Mouse (Mus musculus) limb, embryonic 12.5 days (tissue): ENCODE measurements around the gene Zw10. TPM values are rescaled to one million over a fixed set of nuclear protein-coding genes. Genes with fewer than 3 reads are reported as not detected.

Source experiments
- ATAC-seq: fragments of 200-750 bp; cut with Nextera tagmentation; 2 replicates; pipeline ENCODE4 v1.8.0; 2017; ENCODE audit warnings: low read depth, moderate TSS enrichment; ENCODE audit not compliant: insufficient number of reproducible peaks, insufficient read depth, low FRiP score, low TSS enrichment
- H3K27ac ChIP-seq: fragments of 300-500 bp; sonication (generic); 2 replicates; pipeline ENCODE4 v1.5.1; 2016; ENCODE audit warnings: mild to moderate bottlenecking, moderate library complexity
- H3K27me3 ChIP-seq: fragments of 300-500 bp; sonication (generic); 2 replicates; pipeline ENCODE4 v1.6.1; 2016; ENCODE audit warnings: mild to moderate bottlenecking, moderate library complexity
- H3K36me3 ChIP-seq: fragments of 300-500 bp; sonication (generic); 2 replicates; pipeline ENCODE4 v1.6.1; 2016; ENCODE audit warnings: mild to moderate bottlenecking, moderate library complexity
- H3K4me1 ChIP-seq: fragments of 300-500 bp; sonication (generic); replicated peaks from 2 replicates; pipeline ENCODE4 v1.6.1; 2016
- H3K4me2 ChIP-seq: fragments of 300-500 bp; sonication (generic); 2 replicates; pipeline ENCODE4 v1.6.1; 2016; ENCODE audit warnings: mild to moderate bottlenecking, moderate library complexity
- H3K4me3 ChIP-seq: fragments of 300-500 bp; sonication (generic); replicated peaks from 2 replicates; pipeline ENCODE4 v1.5.1; 2016; ENCODE audit warnings: mild to moderate bottlenecking
- H3K9ac ChIP-seq: fragments of 300-500 bp; sonication (generic); replicated peaks from 2 replicates; pipeline ENCODE4 v1.6.1; 2016; ENCODE audit warnings: mild to moderate bottlenecking, moderate library complexity
- H3K9me3 ChIP-seq: fragments of 300-500 bp; sonication (generic); 2 replicates; pipeline ENCODE4 v1.6.1; 2016; ENCODE audit warnings: mild to moderate bottlenecking, moderate library complexity
- WGBS: fragments of 180-500 bp; shearing (Covaris S2); methylation state at CpG from one replicate; pipeline ENCODE4 v1.1.7; 2016; 5-methylcytosine and 5-hydroxymethylcytosine counted together
- polyA plus RNA-seq: library from polyadenylated mRNA; unstranded; fragments of >200 nt; fragmentation: Nextera tagmentation; extraction: Ambion mirVana; gene quantifications from 2 replicates; pipeline ENCODE4 v1.2.1, GENCODE M21; 2016

Zw10 gene
- polyA plus RNA-seq, 1 experiment from 2014 or later: 59.8 TPM

- no peak overlapping the region for H3K4me3 ChIP-seq
- no peaks in the 10 kb centered on the region for H3K36me3 ChIP-seq
- 43% methylated on average over 11 of the region's 11 CpGs for WGBS
- no peaks in the 10 kb centered on the region for H3K27me3 ChIP-seq
- no peaks in the 10 kb centered on the region for H3K4me1 ChIP-seq
- H3K9ac ChIP-seq: no peak overlapping the region
- H3K9me3 ChIP-seq: no peaks in the 10 kb centered on the region
- no peak for ATAC-seq
- no peak overlapping the region for H3K27ac ChIP-seq
- no peak overlapping the region for H3K4me2 ChIP-seq
Measured at GRCm38 (mm10) chr9:49087317-49087716, 31.9 kb downstream of the Zw10 start.

DNA sequence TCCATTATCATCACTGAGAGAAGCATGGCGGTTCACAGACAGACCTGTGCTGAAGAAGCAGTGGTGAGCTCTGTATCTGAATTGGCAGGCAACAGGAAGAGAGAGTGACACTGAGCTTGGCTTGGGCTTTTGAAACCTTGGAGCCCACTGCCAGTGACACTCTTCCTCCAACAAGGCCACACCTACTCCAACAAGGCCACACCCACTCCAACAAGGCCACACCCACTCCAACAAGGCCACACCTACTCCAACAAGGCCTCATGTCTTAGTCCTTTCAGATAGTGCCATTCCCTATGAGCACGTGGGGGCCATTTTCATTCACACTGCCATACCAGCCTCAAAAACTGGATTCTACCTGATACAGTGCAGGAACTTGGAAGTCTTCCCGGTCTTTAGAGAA lies 43.5 kb downstream of the Zw10 start:
- H3K27ac ChIP-seq: no peak overlapping the region
- no peaks in the 10 kb centered on the region for H3K36me3 ChIP-seq
- WGBS: 88% methylated on average over 3 of the region's 3 CpGs
- no peak overlapping the region for H3K4me2 ChIP-seq
- no peaks in the 10 kb centered on the region for H3K9me3 ChIP-seq
- ATAC-seq: no peak
- no peaks in the 10 kb centered on the region for H3K27me3 ChIP-seq
- H3K9ac ChIP-seq: no peak overlapping the region
- no peak overlapping the region for H3K4me3 ChIP-seq
- H3K4me1 ChIP-seq: no peaks in the 10 kb centered on the region

DNA sequence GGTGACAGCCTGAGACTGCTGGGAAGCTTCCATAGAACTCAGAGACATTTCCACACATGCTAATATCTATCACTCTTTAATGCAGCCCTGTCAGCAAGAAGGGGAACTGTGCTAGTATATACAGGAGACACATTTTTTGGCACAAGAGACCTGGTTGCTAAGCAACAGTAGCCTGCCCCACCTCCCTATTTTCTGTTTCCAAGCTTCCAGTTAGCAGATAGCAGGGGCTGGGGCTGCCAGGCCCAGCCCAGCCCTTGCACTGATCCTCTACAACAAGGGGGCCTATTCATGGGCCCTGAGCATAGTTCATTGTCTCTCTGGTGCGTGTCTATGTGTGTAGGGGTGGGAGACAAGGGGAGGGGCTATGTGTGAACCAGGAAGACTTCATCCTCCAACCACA lies 46.9 kb downstream of the Zw10 start:
- Histone ChIP-seq H3K4me1 (no peaks in the 10 kb centered on the region), H3K4me3 (no peak overlapping the region), H3K9me3 (no peaks in the 10 kb centered on the region), H3K36me3 (no peaks in the 10 kb centered on the region), H3K27me3 (no peaks in the 10 kb centered on the region), H3K9ac (no peak overlapping the region), H3K27ac (no peak overlapping the region), H3K4me2 (no peak overlapping the region)
- WGBS: 67% methylated on average over 1 of the region's 1 CpGs
- no peak for ATAC-seq

GRCm38 (mm10) chr9:49109101-49109500 lies 53.7 kb downstream of the Zw10 start:
- Histone ChIP-seq H3K9ac (no peak overlapping the region), H3K4me3 (no peak overlapping the region), H3K4me1 (peaks cover 6% of the 10 kb centered on the region; the same call in 1 of the 2 replicates), H3K27ac (no peak overlapping the region), H3K9me3 (no peaks in the 10 kb centered on the region), H3K36me3 (no peaks in the 10 kb centered on the region), H3K27me3 (no peaks in the 10 kb centered on the region), H3K4me2 (no peak overlapping the region)
- 48% methylated on average over 7 of the region's 7 CpGs for WGBS
- ATAC-seq: no peak

DNA sequence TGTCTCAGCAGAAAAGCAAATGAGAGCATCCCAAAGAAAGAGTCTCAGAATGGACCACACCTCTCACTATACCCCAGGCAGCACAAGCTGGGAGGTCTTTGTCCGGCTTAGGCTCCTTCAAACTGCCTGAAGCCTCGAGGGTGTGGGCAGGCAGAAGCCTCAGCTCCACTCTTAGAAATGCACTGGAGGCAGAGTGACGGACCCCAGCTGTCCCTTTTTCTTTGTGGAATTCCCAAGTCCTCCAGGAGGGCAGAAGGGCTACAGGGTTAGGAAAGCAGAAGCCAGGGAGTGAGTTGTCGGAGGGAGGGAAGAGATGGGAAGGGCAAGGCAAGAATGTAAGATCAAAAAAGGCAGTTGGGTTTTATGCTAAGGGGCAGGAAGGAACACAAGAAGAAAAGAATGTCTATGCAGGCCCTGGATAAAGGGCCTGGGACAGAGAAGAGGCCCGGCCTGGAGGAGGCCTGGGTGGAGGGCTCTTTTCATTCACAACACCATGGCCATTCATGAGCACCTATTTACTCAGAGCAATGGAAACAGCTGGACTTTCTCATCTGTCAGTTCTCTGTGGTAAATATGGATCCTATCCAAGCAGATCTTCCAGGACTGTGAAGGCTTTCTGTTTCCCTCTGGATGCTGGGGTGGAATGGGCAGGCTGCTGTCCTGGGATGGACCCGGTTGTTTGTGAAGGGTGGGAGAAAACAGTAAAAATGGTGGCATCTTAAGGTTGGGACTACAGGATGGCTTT lies 55.2 kb downstream of the Zw10 start:
- ATAC-seq: no peak
- WGBS: 79% methylated on average over 6 of the region's 6 CpGs
- Histone ChIP-seq H3K4me3 (no peak overlapping the region), H3K27ac (no peak overlapping the region), H3K4me2 (no peak overlapping the region), H3K4me1 (peaks cover 6% of the 10 kb centered on the region; the same call in 1 of the 2 replicates), H3K9me3 (no peaks in the 10 kb centered on the region), H3K27me3 (no peaks in the 10 kb centered on the region), H3K36me3 (no peaks in the 10 kb centered on the region), H3K9ac (no peak overlapping the region)

DNA sequence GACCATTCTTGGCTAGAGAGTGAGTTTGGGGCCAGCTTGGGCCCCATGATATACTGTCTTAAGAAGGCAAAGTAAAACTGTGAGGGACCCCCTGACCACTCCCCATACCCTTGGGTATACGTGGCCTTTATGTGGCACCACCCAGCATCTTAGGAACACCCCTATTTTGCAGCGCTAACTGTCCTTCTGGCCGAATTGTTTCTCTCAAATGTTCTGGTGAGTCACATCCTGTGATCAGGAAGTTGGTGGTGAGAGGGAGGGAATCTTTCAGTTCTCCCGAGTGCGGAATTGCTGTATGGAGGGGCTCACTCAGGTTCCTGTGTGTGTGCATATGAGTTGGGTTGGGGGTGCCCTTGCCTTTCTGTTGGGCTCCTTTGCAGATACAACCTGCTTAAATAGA lies 55.9 kb downstream of the Zw10 start:
- 89% methylated on average over 5 of the region's 5 CpGs for WGBS
- no peak overlapping the region for H3K27ac ChIP-seq
- H3K36me3 ChIP-seq: no peaks in the 10 kb centered on the region
- peaks cover 6% of the 10 kb centered on the region; the same call in 1 of the 2 replicates for H3K4me1 ChIP-seq
- H3K9me3 ChIP-seq: no peaks in the 10 kb centered on the region
- no peak for ATAC-seq
- no peak overlapping the region for H3K9ac ChIP-seq
- H3K4me3 ChIP-seq: no peak overlapping the region
- H3K27me3 ChIP-seq: no peaks in the 10 kb centered on the region
- no peak overlapping the region for H3K4me2 ChIP-seq

- Histone ChIP-seq H3K9me3 (no peaks in the 10 kb centered on the region), H3K27ac (no peak overlapping the region), H3K4me2 (no peak overlapping the region), H3K27me3 (no peaks in the 10 kb centered on the region; the same call in 1 of the 2 replicates), H3K36me3 (no peaks in the 10 kb centered on the region), H3K4me3 (no peak overlapping the region), H3K9ac (no peak overlapping the region), H3K4me1 (no peaks in the 10 kb centered on the region)
- 49% methylated on average over 3 of the region's 3 CpGs for WGBS
- no peak for ATAC-seq
Measured at GRCm38 (mm10) chr9:49118271-49118825, 62.9 kb downstream of the Zw10 start.

DNA sequence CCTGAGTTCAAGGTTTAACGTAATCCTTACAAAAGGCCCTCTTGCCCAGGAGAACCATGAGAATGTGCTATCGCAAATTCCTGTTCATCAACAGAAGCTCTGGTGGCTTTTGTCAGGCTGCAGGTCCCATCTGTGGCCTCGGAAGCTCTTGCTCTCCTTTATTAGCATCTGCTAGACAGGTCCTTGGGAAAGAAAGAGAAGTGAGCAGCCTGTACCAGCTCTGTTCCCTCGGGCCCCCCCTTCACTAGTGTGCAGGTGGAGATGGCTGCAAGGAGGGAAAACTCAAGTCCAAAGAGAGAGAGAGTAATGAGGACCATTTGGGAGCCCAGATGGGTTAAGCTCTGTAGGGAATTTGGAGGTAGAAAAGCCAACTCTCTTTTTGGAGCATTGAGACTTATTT lies 64.3 kb downstream of the Zw10 start:
- H3K27me3 ChIP-seq: no peaks in the 10 kb centered on the region; the same call in 1 of the 2 replicates
- no peaks in the 10 kb centered on the region for H3K9me3 ChIP-seq
- no peak overlapping the region for H3K4me2 ChIP-seq
- no peaks in the 10 kb centered on the region for H3K4me1 ChIP-seq
- no peak overlapping the region for H3K9ac ChIP-seq
- no peak overlapping the region for H3K27ac ChIP-seq
- H3K36me3 ChIP-seq: no peaks in the 10 kb centered on the region
- no peak overlapping the region for H3K4me3 ChIP-seq
- no peak for ATAC-seq
- 81% methylated on average over 4 of the region's 4 CpGs for WGBS

DNA sequence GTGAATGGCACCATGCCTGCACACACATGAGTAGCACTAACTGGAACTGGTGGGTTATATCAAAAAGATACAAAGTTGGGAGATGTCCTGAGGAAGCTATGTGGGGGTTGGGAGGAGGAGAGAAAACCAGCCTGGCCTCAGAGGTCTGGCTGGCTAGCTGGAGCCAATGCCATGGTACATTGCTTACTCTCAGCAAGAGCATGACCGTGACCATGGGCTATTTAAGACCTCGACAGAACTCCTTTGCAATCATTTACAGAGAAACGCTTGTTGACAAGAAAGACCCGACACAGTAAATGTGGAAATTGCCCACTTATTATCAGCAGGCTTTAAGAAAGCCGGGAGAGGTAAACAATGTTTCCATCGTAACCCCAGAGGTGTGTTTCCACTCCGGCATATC lies 70.3 kb downstream of the Zw10 start:
- Histone ChIP-seq H3K27me3 (no peaks in the 10 kb centered on the region; the same call in 1 of the 2 replicates), H3K9me3 (no peaks in the 10 kb centered on the region), H3K27ac (no peak overlapping the region), H3K4me1 (no peaks in the 10 kb centered on the region), H3K4me3 (no peak overlapping the region), H3K9ac (no peak overlapping the region), H3K36me3 (no peaks in the 10 kb centered on the region), H3K4me2 (no peak overlapping the region)
- ATAC-seq: no peak
- 65% methylated on average over 7 of the region's 7 CpGs for whole genome bisulfite sequencing

Other genes with a start within 250 kb of the Zw10 start
- gene Zbtb16, start 219.4 kb upstream of the Zw10 start, polyA plus RNA-seq: 2.5 and 2.9 TPM in 2 replicates
- 0.88 and 1.3 TPM in 2 replicates for gene Htr3a, start 144.5 kb upstream of the Zw10 start, polyA plus RNA-seq
- gene Htr3b, start 90.6 kb upstream of the Zw10 start, polyA plus RNA-seq: not detected in 2 replicates
- 45.2 and 47.6 TPM in 2 replicates for gene Usp28, start 70.2 kb upstream of the Zw10 start, polyA plus RNA-seq
- not detected in 2 replicates for gene Tmprss5, start 25.6 kb downstream of the Zw10 start, polyA plus RNA-seq
- not detected in 2 replicates for gene Gm4894, start 194.9 kb downstream of the Zw10 start, polyA plus RNA-seq